Mouse (Mus musculus): ENCODE results near the gene Ctsll3. TPM values are rescaled to one million over a fixed set of nuclear protein-coding genes. Genes with fewer than 3 reads are reported as not detected.

Gene Ctsll3
- total and polyA plus RNA-seq, 2 experiments from 2014 or later, result not detected

- WGBS, result 85% methylated on average over 7 of the region's 7 CpGs
- no peak overlapping the region for H3K27ac ChIP-seq
- no peak for TF ChIP-seq CTCF (IDR thresholded peaks at IDR 0.05; ENCODE audit: low read depth)
- H3K27me3 ChIP-seq (ENCODE audit: insufficient read depth, low read length), result no peaks in the 10 kb centered on the region
- no peaks in the 10 kb centered on the region for H3K9me3 ChIP-seq (ENCODE audit: low read length)
- H3K4me2 ChIP-seq (ENCODE audit: low read depth, low read length), result no peak overlapping the region
- no peak overlapping the region for H3K4me3 ChIP-seq (ENCODE audit: low read length)
- ATAC-seq, result no peak
- no peak for DNase-seq (ENCODE audit: low spot score)
- no peak overlapping the region for H3K9ac ChIP-seq (replicated peaks; ENCODE audit: low read length)
- no peaks in the 10 kb centered on the region for H3K4me1 ChIP-seq (ENCODE audit: insufficient read depth, low read length)
- no peaks in the 10 kb centered on the region for H3K36me3 ChIP-seq (ENCODE audit: insufficient read depth, low read length)
Observed at GRCm38 (mm10) chr13:60783301-60783700, 19.3 kb downstream of the Ctsll3 start.

- Histone ChIP-seq H3K4me3 (ENCODE audit: low read length) (no peak overlapping the region), H3K27ac (no peak overlapping the region), H3K9me3 (ENCODE audit: low read length) (no peaks in the 10 kb centered on the region), H3K27me3 (ENCODE audit: insufficient read depth, low read length) (no peaks in the 10 kb centered on the region), H3K4me1 (ENCODE audit: insufficient read depth, low read length) (no peaks in the 10 kb centered on the region), H3K9ac (replicated peaks; ENCODE audit: low read length) (no peak overlapping the region), H3K36me3 (ENCODE audit: insufficient read depth, low read length) (no peaks in the 10 kb centered on the region), H3K4me2 (ENCODE audit: low read depth, low read length) (no peak overlapping the region)
- no peak for TF ChIP-seq CTCF (IDR thresholded peaks at IDR 0.05; ENCODE audit: low read depth)
- ATAC-seq (no peak), DNase-seq (ENCODE audit: low spot score) (no peak)
- 85% methylated on average over 3 of the region's 3 CpGs for WGBS
Observed at GRCm38 (mm10) chr13:60780534-60780933, 22.1 kb downstream of the Ctsll3 start.

GRCm38 (mm10) chr13:60761161-60761560 lies 41.5 kb downstream of the Ctsll3 start:
- Histone ChIP-seq H3K9me3 (ENCODE audit: low read length) (no peaks in the 10 kb centered on the region), H3K27me3 (ENCODE audit: insufficient read depth, low read length) (no peaks in the 10 kb centered on the region), H3K36me3 (ENCODE audit: insufficient read depth, low read length) (peaks cover 32% of the 10 kb centered on the region), H3K4me2 (ENCODE audit: low read depth, low read length) (no peak overlapping the region), H3K4me3 (ENCODE audit: low read length) (no peak overlapping the region), H3K9ac (replicated peaks; ENCODE audit: low read length) (no peak overlapping the region), H3K27ac (no peak overlapping the region), H3K4me1 (ENCODE audit: insufficient read depth, low read length) (no peaks in the 10 kb centered on the region)
- DNase-seq (ENCODE audit: low spot score) (no peak), ATAC-seq (no peak)
- TF ChIP-seq CTCF (IDR thresholded peaks at IDR 0.05; ENCODE audit: low read depth), result no peak
- WGBS, result 96% methylated on average over 17 of the region's 17 CpGs

- Histone ChIP-seq H3K4me1 (ENCODE audit: insufficient read depth, low read length) (no peaks in the 10 kb centered on the region), H3K9me3 (ENCODE audit: low read length) (no peaks in the 10 kb centered on the region), H3K27me3 (ENCODE audit: insufficient read depth, low read length) (no peaks in the 10 kb centered on the region), H3K4me3 (ENCODE audit: low read length) (no peak overlapping the region), H3K36me3 (ENCODE audit: insufficient read depth, low read length) (peaks cover 33% of the 10 kb centered on the region), H3K27ac (no peak overlapping the region), H3K9ac (replicated peaks; ENCODE audit: low read length) (no peak overlapping the region), H3K4me2 (ENCODE audit: low read depth, low read length) (no peak overlapping the region)
- no peak for TF ChIP-seq CTCF (IDR thresholded peaks at IDR 0.05; ENCODE audit: low read depth)
- WGBS, result 92% methylated on average over 12 of the region's 12 CpGs
- ATAC-seq (no peak), DNase-seq (ENCODE audit: low spot score) (no peak)
Observed at GRCm38 (mm10) chr13:60760392-60760791, 42.3 kb downstream of the Ctsll3 start.

GRCm38 (mm10) chr13:60759136-60759535 lies 43.5 kb downstream of the Ctsll3 start:
- H3K27ac ChIP-seq, result no peak overlapping the region
- peaks cover 37% of the 10 kb centered on the region for H3K36me3 ChIP-seq (ENCODE audit: insufficient read depth, low read length)
- no peak overlapping the region for H3K4me3 ChIP-seq (ENCODE audit: low read length)
- DNase-seq (ENCODE audit: low spot score) (peak; percentile 76), ATAC-seq (no peak)
- WGBS, result 44% methylated on average over 6 of the region's 6 CpGs
- no peaks in the 10 kb centered on the region for H3K27me3 ChIP-seq (ENCODE audit: insufficient read depth, low read length)
- H3K9me3 ChIP-seq (ENCODE audit: low read length), result no peaks in the 10 kb centered on the region
- no peak overlapping the region for H3K9ac ChIP-seq (replicated peaks; ENCODE audit: low read length)
- TF ChIP-seq CTCF (IDR thresholded peaks at IDR 0.05; ENCODE audit: low read depth), result peak; percentile 85
- H3K4me1 ChIP-seq (ENCODE audit: insufficient read depth, low read length), result no peaks in the 10 kb centered on the region
- no peak overlapping the region for H3K4me2 ChIP-seq (ENCODE audit: low read depth, low read length)

- peaks cover 48% of the 10 kb centered on the region for H3K36me3 ChIP-seq (ENCODE audit: insufficient read depth, low read length)
- 89% methylated on average over 13 of the region's 13 CpGs for WGBS
- no peak for DNase-seq (ENCODE audit: low spot score)
- no peak overlapping the region for H3K4me3 ChIP-seq (ENCODE audit: low read length)
- no peaks in the 10 kb centered on the region for H3K4me1 ChIP-seq (ENCODE audit: insufficient read depth, low read length)
- no peaks in the 10 kb centered on the region for H3K9me3 ChIP-seq (ENCODE audit: low read length)
- H3K27me3 ChIP-seq (ENCODE audit: insufficient read depth, low read length), result no peaks in the 10 kb centered on the region
- no peak for ATAC-seq
- no peak overlapping the region for H3K27ac ChIP-seq
- no peak overlapping the region for H3K9ac ChIP-seq (replicated peaks; ENCODE audit: low read length)
- no peak for TF ChIP-seq CTCF (IDR thresholded peaks at IDR 0.05; ENCODE audit: low read depth)
- H3K4me2 ChIP-seq (ENCODE audit: low read depth, low read length), result no peak overlapping the region
Observed at GRCm38 (mm10) chr13:60757292-60757691, 45.4 kb downstream of the Ctsll3 start.

GRCm38 (mm10) chr13:60755251-60755650 lies 47.4 kb downstream of the Ctsll3 start:
- no peak for ATAC-seq
- no peak overlapping the region for H3K27ac ChIP-seq
- peaks cover 47% of the 10 kb centered on the region for H3K36me3 ChIP-seq (ENCODE audit: insufficient read depth, low read length)
- DNase-seq (ENCODE audit: low spot score), result no peak
- no peaks in the 10 kb centered on the region for H3K9me3 ChIP-seq (ENCODE audit: low read length)
- no peak for TF ChIP-seq CTCF (IDR thresholded peaks at IDR 0.05; ENCODE audit: low read depth)
- no peaks in the 10 kb centered on the region for H3K4me1 ChIP-seq (ENCODE audit: insufficient read depth, low read length)
- H3K4me3 ChIP-seq (ENCODE audit: low read length), result no peak overlapping the region
- H3K4me2 ChIP-seq (ENCODE audit: low read depth, low read length), result no peak overlapping the region
- WGBS, result 86% methylated on average over 2 of the region's 2 CpGs
- H3K9ac ChIP-seq (replicated peaks; ENCODE audit: low read length), result no peak overlapping the region
- no peaks in the 10 kb centered on the region for H3K27me3 ChIP-seq (ENCODE audit: insufficient read depth, low read length)

All from hindbrain, postnatal 0 days (tissue).